Mouse (Mus musculus): Measurements from ENCODE around the gene Gm49380.

- no peak for TF ChIP-seq CTCF (IDR thresholded peaks at IDR 0.05; ENCODE audit: borderline replicate concordance, extremely low read depth, insufficient read depth, insufficient read length)
- TF ChIP-seq POLR2A (IDR thresholded peaks at IDR 0.05; ENCODE audit: borderline replicate concordance, extremely low read depth, insufficient read depth, insufficient read length, poor library complexity, severe bottlenecking) = no peak
These were observed 31.7 kb downstream of the Gm49380 start for GRCm38 (mm10) chr9:44081581-44081980.
